Mouse (Mus musculus): ENCODE data around the gene Pabpc6. TPM values are rescaled to one million over a fixed set of nuclear protein-coding genes. Genes with fewer than 3 reads are reported as not detected.

Pabpc6 gene
- polyA plus RNA-seq (2016; fragmentation: Nextera tagmentation; extraction: Ambion mirVana), result not detected in 2 replicates

DNA sequence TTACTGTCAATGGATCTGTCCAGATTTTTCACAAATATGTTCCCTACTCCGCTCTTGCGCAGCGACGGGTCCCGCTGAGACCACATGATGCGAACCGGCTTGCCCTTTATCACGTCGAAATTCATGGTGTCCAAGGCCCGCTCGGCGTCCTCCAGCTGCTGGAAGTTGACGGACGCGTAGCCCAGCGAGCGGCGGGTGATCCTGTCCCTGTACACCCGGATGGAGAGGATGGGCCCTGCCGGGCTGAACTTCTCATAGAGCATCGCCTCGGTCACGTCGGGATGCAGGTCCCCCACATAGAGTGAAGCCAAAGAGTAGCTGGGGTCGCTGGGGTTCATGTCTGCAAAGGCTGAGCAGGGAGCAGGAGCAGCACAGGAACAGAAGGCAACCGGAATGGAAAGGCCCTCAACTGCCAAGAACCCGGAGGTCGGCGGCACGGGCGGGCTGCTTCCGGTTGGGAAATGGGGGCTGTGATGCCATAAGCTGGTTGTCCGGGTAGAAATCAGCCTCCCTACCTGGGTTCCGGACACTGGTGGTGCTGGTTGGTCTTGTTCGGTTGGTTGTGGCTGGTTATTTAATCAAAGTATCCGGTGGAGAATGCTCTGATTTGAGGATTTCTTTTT, at the start of gene Pabpc6:
Pabpc6 (minus strand) TSS at position 435 of the 623 bp plus-strand sequence.
- WGBS (ENCODE audit: insufficient replicate concordance), result 79% methylated on average over 36 of the region's 36 CpGs
- H3K4me1 ChIP-seq, result no peaks in the 10 kb centered on the region
- H3K4me2 ChIP-seq, result no peak within 1 kb of the TSS
- H3K4me3 ChIP-seq, result no peak within 1 kb of the TSS
- no peaks in the 10 kb centered on the region for H3K36me3 ChIP-seq
- no peak for ATAC-seq
- H3K27ac ChIP-seq, result no peak within 1 kb of the TSS
- H3K9me3 ChIP-seq (replicated peaks), result no peaks in the 10 kb centered on the region
- no peak within 1 kb of the TSS for H3K9ac ChIP-seq
- no peaks in the 10 kb centered on the region for H3K27me3 ChIP-seq (replicated peaks)

DNA sequence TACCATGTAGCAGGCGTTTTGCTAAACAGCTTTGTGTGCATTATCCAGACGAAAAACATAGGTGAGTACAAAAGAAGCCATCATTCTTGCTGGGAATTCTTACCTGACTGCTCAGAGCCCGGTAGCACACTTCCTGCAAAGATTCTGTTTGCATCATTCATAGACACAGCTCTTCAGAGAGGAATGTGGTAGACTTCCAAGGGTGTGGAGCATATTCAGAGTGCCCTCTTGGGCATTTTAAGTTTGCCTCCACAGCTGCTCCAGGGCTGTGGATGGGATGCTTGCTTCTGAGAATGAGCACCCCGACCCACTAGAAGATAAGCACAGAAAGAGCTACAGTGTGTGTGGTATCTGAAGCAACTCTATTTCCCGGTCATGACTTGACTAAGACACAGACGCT, 41.4 kb upstream of the Pabpc6 start:
- WGBS (ENCODE audit: insufficient replicate concordance), result 56% methylated on average over 6 of the region's 6 CpGs
- Histone ChIP-seq H3K9ac (no peak overlapping the region), H3K36me3 (no peaks in the 10 kb centered on the region), H3K27ac (no peak overlapping the region), H3K27me3 (replicated peaks) (no peaks in the 10 kb centered on the region), H3K9me3 (replicated peaks) (no peaks in the 10 kb centered on the region), H3K4me2 (no peak overlapping the region), H3K4me1 (no peaks in the 10 kb centered on the region), H3K4me3 (no peak overlapping the region)
- ATAC-seq, result no peak

DNA sequence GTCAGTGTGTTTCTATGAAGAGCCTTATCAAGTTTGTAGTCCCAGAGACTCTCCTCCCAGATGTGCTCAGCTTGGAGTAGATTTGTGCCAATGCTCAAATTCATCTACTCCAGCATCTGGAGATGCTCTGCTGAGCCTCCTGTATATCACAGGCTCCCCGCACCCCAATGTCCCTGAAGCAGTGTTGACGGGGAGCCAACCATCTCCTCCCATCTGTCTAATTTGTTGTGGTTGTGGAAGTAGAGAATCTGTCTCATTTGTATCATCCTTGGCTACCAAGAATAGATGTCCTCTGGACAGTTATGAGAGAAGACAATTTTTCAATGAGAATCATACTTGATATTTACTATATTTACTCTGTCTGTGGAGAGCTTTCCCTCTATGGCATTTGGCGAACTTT, 39.4 kb upstream of the Pabpc6 start:
- no peaks in the 10 kb centered on the region for H3K4me1 ChIP-seq
- H3K27ac ChIP-seq, result no peak overlapping the region
- H3K4me3 ChIP-seq, result no peak overlapping the region
- H3K4me2 ChIP-seq, result no peak overlapping the region
- H3K36me3 ChIP-seq, result no peaks in the 10 kb centered on the region
- WGBS (ENCODE audit: insufficient replicate concordance), result 68% methylated on average over 3 of the region's 3 CpGs
- H3K9me3 ChIP-seq (replicated peaks), result no peaks in the 10 kb centered on the region
- H3K27me3 ChIP-seq (replicated peaks), result no peaks in the 10 kb centered on the region
- no peak overlapping the region for H3K9ac ChIP-seq
- ATAC-seq, result no peak

DNA sequence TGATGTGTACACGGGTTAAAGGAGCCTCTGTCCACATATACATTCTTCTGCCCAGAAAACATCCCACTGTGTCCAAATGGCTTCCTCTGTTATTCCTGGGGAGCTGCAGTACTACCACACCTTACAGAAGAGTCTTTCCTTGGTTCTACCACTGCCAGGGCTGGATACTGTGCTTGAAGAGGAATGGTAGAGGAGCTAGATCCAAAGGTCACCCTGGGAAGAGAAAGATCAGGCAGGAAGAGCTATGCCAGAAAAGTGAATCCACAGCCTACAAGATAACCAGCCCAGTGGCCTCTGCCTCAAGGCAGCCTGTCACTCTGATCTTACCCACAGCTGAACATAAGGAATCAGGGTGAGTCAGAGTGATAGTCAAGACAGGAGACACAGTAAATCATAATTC, 37.8 kb upstream of the Pabpc6 start:
- no peaks in the 10 kb centered on the region for H3K27me3 ChIP-seq (replicated peaks)
- no peaks in the 10 kb centered on the region for H3K4me1 ChIP-seq
- no peak overlapping the region for H3K4me2 ChIP-seq
- H3K9me3 ChIP-seq (replicated peaks), result no peaks in the 10 kb centered on the region
- no peaks in the 10 kb centered on the region for H3K36me3 ChIP-seq
- ATAC-seq, result no peak
- H3K9ac ChIP-seq, result no peak overlapping the region
- no peak overlapping the region for H3K27ac ChIP-seq
- no peak overlapping the region for H3K4me3 ChIP-seq
- 47% methylated on average over 1 of the region's 1 CpGs for WGBS (ENCODE audit: insufficient replicate concordance)

DNA sequence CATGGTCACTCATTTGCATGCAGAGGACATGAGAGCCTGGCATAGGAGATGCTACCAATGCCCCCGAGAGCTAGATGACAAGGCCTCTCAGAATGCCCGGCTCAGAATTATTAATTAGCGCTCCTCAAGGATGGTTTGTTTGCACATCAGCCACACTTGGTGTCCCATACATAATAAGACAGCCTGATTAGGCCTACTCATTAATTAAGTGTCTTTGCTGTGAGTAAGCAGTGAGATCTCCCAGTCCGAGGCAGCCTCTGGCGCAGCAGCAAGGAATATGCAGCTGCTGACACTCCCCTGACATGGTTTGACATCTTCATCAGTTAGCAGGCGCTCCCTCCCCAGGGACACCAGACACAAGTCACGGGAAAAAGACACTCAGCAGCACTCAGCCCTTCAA, 28.2 kb upstream of the Pabpc6 start:
- Histone ChIP-seq H3K9me3 (replicated peaks) (no peaks in the 10 kb centered on the region), H3K27me3 (replicated peaks) (no peaks in the 10 kb centered on the region; the same call in 1 of the 2 replicates), H3K4me3 (no peak overlapping the region), H3K4me2 (no peak overlapping the region), H3K9ac (no peak overlapping the region), H3K27ac (no peak overlapping the region), H3K4me1 (no peaks in the 10 kb centered on the region), H3K36me3 (no peaks in the 10 kb centered on the region)
- WGBS (ENCODE audit: insufficient replicate concordance), result 57% methylated on average over 7 of the region's 7 CpGs
- ATAC-seq, result no peak

DNA sequence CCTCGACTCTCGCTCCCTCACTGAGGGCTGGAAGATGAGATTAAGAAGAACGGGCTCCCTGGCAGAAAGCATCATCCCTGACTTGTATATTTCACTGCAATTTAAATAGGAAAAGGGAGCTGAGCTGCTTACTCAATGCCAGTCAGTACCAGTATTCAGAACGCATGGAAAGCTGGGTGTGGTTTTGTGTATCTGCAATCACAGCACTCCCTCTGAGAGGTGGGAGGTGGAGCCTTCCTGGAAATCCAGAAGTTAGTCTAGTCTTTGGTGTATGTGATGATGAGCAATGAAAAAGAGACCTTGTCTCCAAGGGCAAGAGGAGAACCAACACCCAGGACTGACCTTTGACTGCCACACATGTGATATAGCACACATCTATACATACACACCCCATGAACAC, 21.7 kb upstream of the Pabpc6 start:
- no peak overlapping the region for H3K4me2 ChIP-seq
- H3K4me1 ChIP-seq, result no peaks in the 10 kb centered on the region
- no peaks in the 10 kb centered on the region for H3K9me3 ChIP-seq (replicated peaks)
- H3K9ac ChIP-seq, result no peak overlapping the region
- no peaks in the 10 kb centered on the region for H3K36me3 ChIP-seq
- WGBS (ENCODE audit: insufficient replicate concordance), result 58% methylated on average over 4 of the region's 4 CpGs
- H3K4me3 ChIP-seq, result no peak overlapping the region
- no peak overlapping the region for H3K27ac ChIP-seq
- no peaks in the 10 kb centered on the region; the same call in 1 of the 2 replicates for H3K27me3 ChIP-seq (replicated peaks)
- no peak for ATAC-seq

DNA sequence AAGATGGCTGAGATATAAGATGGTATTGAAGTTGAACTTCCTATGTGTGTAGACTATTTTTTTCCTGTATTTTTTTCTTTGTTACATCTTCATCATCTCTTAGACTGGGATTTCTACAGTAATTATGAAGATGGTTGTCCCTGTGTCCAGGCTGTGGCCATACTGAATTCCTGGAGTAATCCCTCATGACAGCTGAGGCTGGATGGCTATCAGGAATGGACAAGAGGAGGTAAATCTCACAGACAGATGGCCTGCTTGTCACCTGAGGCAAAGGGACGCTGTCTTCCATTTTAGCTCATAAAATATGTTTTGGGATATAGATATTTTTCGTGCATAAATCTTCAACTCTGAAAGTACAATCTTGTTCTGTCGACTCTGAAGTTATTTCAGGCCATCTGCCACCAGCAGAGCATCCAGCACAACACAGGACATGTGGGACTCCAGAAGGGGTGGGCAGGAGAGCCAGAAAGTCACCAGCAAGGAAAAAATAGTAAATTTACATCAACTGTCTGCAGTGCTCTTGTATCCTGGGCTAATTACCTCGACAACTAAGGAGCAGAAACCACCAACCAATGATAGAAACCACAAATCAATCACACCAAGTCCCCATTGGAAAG, 14.1 kb upstream of the Pabpc6 start:
- no peaks in the 10 kb centered on the region for H3K9me3 ChIP-seq (replicated peaks)
- no peaks in the 10 kb centered on the region for H3K27me3 ChIP-seq (replicated peaks)
- H3K36me3 ChIP-seq, result no peaks in the 10 kb centered on the region
- no peaks in the 10 kb centered on the region for H3K4me1 ChIP-seq
- no peak for ATAC-seq
- WGBS (ENCODE audit: insufficient replicate concordance), result 33% methylated on average over 4 of the region's 4 CpGs
- no peak overlapping the region for H3K27ac ChIP-seq
- H3K4me3 ChIP-seq, result no peak overlapping the region
- H3K9ac ChIP-seq, result no peak overlapping the region
- H3K4me2 ChIP-seq, result no peak overlapping the region

DNA sequence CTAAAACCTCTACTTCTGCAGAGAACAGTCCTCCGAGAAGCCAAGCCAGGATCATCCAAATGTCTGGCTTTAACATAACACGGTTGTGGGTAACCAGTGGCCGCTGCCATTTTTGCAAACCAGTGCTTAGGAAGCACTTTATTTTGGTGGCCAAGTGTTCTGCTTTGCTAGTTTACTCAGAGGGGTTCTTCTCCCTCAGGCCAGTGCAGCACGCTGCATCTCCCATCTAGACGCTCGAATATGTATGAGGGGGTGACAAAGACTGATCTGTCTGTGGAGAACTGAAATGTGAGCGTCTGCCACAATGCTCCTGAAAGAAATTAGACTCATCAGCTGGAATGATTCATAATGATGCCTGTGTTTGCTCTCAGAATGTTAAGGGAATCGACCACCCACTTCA, 11.2 kb upstream of the Pabpc6 start:
- Histone ChIP-seq H3K9me3 (replicated peaks) (no peaks in the 10 kb centered on the region), H3K9ac (no peak overlapping the region), H3K4me1 (no peaks in the 10 kb centered on the region), H3K4me3 (no peak overlapping the region), H3K27ac (no peak overlapping the region), H3K4me2 (no peak overlapping the region), H3K36me3 (no peaks in the 10 kb centered on the region), H3K27me3 (replicated peaks) (no peaks in the 10 kb centered on the region)
- 56% methylated on average over 8 of the region's 8 CpGs for WGBS (ENCODE audit: insufficient replicate concordance)
- no peak for ATAC-seq

DNA sequence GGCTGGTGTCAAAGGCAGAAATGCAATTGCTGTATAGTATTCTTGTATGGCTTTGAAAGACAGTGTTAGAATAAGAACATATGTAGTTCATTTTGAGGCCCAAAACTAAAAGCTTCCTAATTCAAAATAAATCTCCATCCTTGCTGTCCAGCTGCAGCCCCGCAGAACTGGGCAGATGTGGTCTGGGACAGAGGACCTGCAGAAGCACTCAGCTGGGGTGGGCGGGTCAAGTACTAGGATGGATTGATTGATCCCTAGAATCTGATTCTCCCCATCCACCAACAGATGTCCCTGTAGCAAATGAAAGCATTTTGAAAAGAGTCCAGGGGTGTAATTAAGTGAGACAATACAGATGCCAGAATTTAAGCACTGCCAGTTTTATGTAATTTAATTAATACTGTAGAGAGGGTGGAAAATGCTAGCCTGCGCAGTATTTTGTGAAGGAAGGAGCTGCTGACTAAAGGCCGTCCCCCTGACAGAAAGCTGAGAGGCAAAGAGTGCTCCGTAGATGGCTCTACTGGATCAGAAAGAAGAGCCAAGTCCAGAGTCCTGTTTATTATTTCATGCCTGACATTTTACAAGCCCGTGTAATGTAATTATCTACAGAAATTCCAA, 5.8 kb upstream of the Pabpc6 start:
- no peak for ATAC-seq
- Histone ChIP-seq H3K4me1 (no peaks in the 10 kb centered on the region), H3K27ac (no peak overlapping the region), H3K36me3 (no peaks in the 10 kb centered on the region), H3K9me3 (replicated peaks) (no peaks in the 10 kb centered on the region), H3K4me2 (no peak overlapping the region), H3K9ac (no peak overlapping the region), H3K27me3 (replicated peaks) (no peaks in the 10 kb centered on the region), H3K4me3 (no peak overlapping the region)
- 70% methylated on average over 6 of the region's 6 CpGs for WGBS (ENCODE audit: insufficient replicate concordance)

DNA sequence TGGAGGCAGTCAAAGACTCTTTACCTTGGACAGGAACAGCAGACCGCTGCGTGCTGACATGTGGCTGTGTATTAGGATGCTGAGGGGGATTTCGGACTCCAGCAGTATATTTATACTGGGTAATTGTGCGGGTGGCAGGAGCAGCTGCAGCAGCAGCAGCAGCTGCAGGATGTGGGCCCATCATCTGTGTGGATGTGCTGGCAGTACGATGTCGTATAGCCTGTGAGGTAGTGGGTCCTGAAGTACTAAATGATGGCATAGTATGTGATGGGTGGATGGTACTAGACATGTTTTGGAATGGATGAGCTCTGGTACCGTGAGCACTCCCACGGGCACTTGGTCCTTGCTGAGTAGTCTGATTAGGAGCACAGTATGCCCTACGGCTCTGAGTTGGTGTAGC, 1.6 kb downstream of the Pabpc6 start:
- H3K27me3 ChIP-seq (replicated peaks), result no peaks in the 10 kb centered on the region
- WGBS (ENCODE audit: insufficient replicate concordance), result 74% methylated on average over 9 of the region's 9 CpGs
- no peaks in the 10 kb centered on the region for H3K36me3 ChIP-seq
- no peak for ATAC-seq
- no peaks in the 10 kb centered on the region for H3K9me3 ChIP-seq (replicated peaks)
- H3K4me1 ChIP-seq, result no peaks in the 10 kb centered on the region
- no peak overlapping the region for H3K4me3 ChIP-seq
- no peak overlapping the region for H3K9ac ChIP-seq
- H3K27ac ChIP-seq, result no peak overlapping the region
- no peak overlapping the region for H3K4me2 ChIP-seq

DNA sequence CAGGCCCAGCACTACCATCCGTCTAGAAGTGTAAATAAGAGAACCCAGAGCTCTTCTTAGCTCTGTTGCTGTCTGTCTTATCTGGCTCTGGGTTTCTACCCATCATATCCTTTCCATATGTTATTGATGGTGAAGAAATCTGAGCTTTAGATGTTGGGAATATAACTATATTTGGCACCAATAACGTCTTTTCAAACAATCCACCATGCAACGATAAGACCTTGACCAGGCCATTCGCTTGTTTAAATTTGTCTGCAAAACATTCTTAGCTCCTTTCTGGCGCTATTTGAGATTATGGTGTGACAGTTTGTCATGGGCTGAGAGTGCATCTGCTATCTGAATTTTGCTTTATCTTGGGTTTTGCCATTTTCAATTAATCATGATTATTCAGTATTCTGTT, 10.9 kb downstream of the Pabpc6 start:
- H3K4me3 ChIP-seq, result no peak overlapping the region
- H3K9me3 ChIP-seq (replicated peaks), result no peaks in the 10 kb centered on the region
- H3K4me1 ChIP-seq, result no peaks in the 10 kb centered on the region
- no peaks in the 10 kb centered on the region for H3K36me3 ChIP-seq
- 58% methylated on average over 5 of the region's 5 CpGs for WGBS (ENCODE audit: insufficient replicate concordance)
- ATAC-seq, result no peak
- H3K9ac ChIP-seq, result no peak overlapping the region
- no peak overlapping the region for H3K4me2 ChIP-seq
- no peaks in the 10 kb centered on the region for H3K27me3 ChIP-seq (replicated peaks)
- H3K27ac ChIP-seq, result no peak overlapping the region

DNA sequence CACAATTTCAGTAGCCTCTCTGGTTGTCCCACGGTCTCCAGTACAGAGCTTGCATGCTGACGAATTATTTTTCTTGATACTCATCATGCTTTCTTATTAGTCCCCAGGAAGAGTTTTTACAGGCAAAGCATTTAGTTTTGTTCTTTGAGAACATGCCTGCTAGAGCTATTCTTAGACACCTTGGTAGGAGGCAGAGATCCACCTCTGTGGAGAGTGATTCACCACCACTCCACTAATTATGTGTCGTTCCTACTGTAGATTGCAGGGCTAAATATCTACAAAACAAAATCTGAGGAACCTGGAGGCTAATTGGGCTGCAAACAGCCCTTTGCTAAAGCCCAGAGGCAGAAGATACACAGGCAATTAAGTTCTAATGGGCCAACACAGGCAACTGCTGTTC, 15.4 kb downstream of the Pabpc6 start:
- no peak for ATAC-seq
- 57% methylated on average over 3 of the region's 3 CpGs for WGBS (ENCODE audit: insufficient replicate concordance)
- H3K27me3 ChIP-seq (replicated peaks), result no peaks in the 10 kb centered on the region
- no peaks in the 10 kb centered on the region for H3K9me3 ChIP-seq (replicated peaks)
- H3K4me2 ChIP-seq, result no peak overlapping the region
- no peak overlapping the region for H3K27ac ChIP-seq
- no peaks in the 10 kb centered on the region for H3K36me3 ChIP-seq
- no peak overlapping the region for H3K9ac ChIP-seq
- no peak overlapping the region for H3K4me3 ChIP-seq
- no peaks in the 10 kb centered on the region for H3K4me1 ChIP-seq
